Mouse (Mus musculus) embryonic fibroblast, embryonic 13.5 days (primary cell): Measurements from ENCODE around the gene Lgals4.

Experiments
- CTCF ChIP-seq: IDR thresholded peaks from 2 replicates; pipeline ENCODE4 v1.5.1; 2011; ENCODE audit warnings: mild to moderate bottlenecking, control low read depth, low read length, moderate library complexity, borderline replicate concordance; ENCODE audit not compliant: insufficient read depth
- POLR2A ChIP-seq: IDR thresholded peaks from 2 replicates; pipeline ENCODE4 v1.6.1; 2011; ENCODE audit warnings: low read depth, mild to moderate bottlenecking, control low read depth, low read length, moderate library complexity

DNA sequence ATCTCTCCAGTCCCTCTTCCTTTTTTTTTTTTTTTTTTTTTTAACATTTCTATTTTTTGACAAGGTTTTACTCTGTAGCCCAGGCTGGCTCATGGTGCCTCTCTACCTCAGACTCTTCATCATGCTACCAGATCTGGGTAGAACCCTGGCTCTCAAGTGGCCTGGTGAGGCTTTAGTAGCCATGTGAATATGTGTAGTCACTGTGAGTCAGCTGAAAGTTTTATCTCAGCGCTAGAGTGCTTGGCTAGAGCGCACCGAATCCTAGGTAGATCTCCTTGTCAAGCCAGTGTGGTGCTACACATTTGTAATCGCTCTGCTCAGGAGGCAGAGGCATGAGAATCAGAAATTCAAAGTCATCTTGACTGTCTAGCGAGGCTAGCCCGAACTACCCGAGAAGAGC lies 43.5 kb downstream of the Lgals4 start:
- TF ChIP-seq CTCF (no peak), POLR2A (no peak)
